Mouse (Mus musculus) left cerebral cortex, postnatal 25 days (tissue): ENCODE data around the gene Vmn1r176. TPM values are rescaled to one million over a fixed set of nuclear protein-coding genes. Genes with fewer than 3 reads are reported as not detected.
"Not testable (repeated sequence)": the region's sequence is repeated elsewhere in the genome, so short reads cannot be mapped to it uniquely, and the experiment has no call there.

Experiments
- DNase-seq, 2 experiments: peaks; one replicate each; pipeline ENCODE4 v3.0.0; 2022; ENCODE audit warnings: low spot score in 2 of 2, mixed read lengths in 1 of 2
- intact Hi-C: fragments of 180-260 bp; cut with DNase I; formaldehyde crosslinking; loops from one replicate; pipeline ENCODE4 v1.15.1; 2025
- total RNA-seq, 2 experiments: library from RNA; stranded (reverse); gene quantifications; 2 replicates each; pipeline ENCODE4 v1.2.3; 2021

Gene Vmn1r176
- total RNA-seq, result not detected

DNA sequence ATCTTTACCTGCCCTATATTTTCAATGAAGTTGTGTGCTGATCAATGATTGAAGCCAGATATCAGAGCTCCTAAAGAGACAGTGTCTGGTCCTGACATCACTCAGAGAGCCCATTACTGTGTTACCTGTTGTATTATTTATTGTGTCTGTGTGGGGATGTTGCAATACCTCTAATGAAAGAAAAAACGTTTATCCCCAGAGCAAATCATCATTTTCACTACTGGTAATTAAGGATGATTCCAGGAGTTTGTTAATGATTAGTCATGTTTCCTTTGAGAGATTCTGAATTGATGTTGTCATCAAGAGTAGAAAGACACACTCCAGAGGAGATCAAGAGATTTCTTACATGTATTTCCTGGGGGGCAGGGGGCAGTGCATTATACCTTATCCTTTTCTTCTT is at the start of gene Vmn1r176:
Gene Vmn1r176, minus strand, starts transcription at position 101 of the 400 bp plus-strand sequence.
- DNase-seq, intact Hi-C loops: not testable (repeated sequence)

DNA sequence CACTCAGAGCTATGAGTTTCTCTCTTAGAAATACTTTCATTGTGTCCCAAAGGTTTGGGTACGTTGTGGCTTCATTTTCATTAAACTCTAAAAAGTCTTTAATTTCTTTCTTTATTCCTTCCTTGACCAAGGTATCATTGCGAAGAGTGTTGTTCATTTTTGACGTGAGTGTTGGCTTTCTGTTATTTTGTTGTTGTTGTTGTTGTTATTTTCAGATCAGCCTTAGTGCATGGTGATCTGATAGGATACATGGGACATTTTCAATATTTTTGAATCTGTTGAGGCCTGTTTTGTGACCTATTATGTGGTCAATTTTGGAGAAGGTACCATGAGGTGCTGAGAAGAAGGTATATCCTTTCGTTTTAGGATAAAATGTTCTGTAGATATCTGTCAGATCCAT is 39.7 kb upstream of the Vmn1r176 start:
- DNase-seq, intact Hi-C loops: not testable (repeated sequence)

DNA sequence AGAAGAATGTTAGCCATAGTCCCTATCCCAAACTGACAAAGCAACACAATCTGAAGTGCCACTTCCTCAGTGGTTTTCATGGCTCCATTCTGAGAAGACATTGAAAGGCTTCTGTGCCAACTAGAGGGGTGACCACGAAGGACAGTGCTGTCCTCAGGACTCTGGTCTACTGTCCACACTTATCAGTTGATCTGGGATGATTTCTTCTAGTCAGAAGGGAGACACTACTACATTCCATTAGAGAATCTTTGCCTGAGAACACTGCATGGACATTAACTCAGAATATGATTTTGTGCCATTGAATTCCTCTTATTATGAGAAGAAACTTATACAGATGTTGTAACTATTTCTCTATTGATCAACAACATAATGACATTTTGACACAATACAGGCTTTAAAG is 29.2 kb upstream of the Vmn1r176 start, which contains the start of gene Vmn1r177:
Gene Vmn1r177, minus strand, starts transcription at position 101 of the 400 bp plus-strand sequence.
- intact Hi-C loops, DNase-seq: not testable (repeated sequence)

DNA sequence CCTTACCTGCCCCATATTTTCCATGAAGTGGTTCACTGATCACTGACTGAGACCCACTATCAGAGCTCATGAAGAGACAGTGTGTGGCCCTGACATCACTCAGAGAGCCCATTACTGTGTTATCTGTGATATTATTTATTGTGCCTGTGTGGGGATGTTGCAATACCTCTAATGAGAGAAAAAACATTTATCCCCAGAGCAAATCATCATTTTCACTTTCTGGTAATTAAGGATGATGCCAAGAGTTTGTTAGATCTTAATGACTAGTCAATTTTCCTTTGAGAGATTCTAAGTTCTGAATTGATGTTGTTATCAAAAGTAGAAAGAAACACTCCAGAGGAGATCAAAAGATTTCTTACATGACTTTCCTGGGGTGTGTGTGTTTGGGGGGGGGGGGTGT is 26.6 kb downstream of the Vmn1r176 start, which contains the start of gene Vmn1r175:
Gene Vmn1r175, minus strand, starts transcription at position 101 of the 400 bp plus-strand sequence.
- DNase-seq, intact Hi-C loops: not testable (repeated sequence)

DNA sequence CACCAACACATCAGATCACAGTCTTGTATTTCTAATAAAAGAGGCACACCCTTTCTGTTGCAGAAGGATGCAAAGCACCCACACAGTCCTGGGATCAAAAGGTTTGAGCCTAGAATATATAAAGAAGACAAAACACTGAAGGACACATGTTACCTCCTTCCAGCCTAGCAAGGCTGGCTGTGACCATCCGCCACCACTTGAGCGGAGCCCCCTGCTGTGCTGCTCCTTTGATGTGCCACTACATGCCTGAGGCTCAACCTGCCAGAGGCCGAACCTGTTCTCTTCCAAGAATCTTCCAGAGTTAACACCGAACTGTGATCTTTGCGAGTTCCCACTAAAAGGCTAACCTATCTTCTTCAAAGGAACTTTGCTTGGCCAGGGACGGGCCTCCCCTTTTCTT is 52.6 kb downstream of the Vmn1r176 start:
- DNase-seq, result no peak
- intact Hi-C loops, result no loop called here

Other genes with a start within 250 kb of the Vmn1r176 start
- not detected for gene Vmn1r170, start 231.2 kb downstream of the Vmn1r176 start, total RNA-seq
- not detected for gene Vmn1r171, start 206.7 kb downstream of the Vmn1r176 start, total RNA-seq
- gene Vmn1r172, start 179.1 kb downstream of the Vmn1r176 start, total RNA-seq, result not detected
- not detected for gene Vmn1r173, start 136.7 kb downstream of the Vmn1r176 start, total RNA-seq
- gene Vmn1r174, start 85.1 kb downstream of the Vmn1r176 start, total RNA-seq, result not detected
- not detected for gene Vmn1r175, start 26.7 kb downstream of the Vmn1r176 start, total RNA-seq
- gene Vmn1r177, start 29.1 kb upstream of the Vmn1r176 start, total RNA-seq, result not detected
- gene Vmn1r178, start 54.6 kb upstream of the Vmn1r176 start, total RNA-seq, result not detected
- not detected for gene Vmn1r179, start 89.6 kb upstream of the Vmn1r176 start, total RNA-seq
- gene Vmn1r180, start 113.3 kb upstream of the Vmn1r176 start, total RNA-seq, result not detected
- not detected for gene Vmn1r181, start 137.2 kb upstream of the Vmn1r176 start, total RNA-seq
- not detected for gene V1rd19, start 164.3 kb upstream of the Vmn1r176 start, total RNA-seq
- gene Vmn1r183, start 215.9 kb upstream of the Vmn1r176 start, total RNA-seq, result not detected
- 10 to 100 TPM; 47.1 to 47.6 TPM for gene Zfp180, start 244.6 kb upstream of the Vmn1r176 start, total RNA-seq